Mouse (Mus musculus): ENCODE measurements around the gene Hoga1. TPM values are rescaled to one million over a fixed set of nuclear protein-coding genes. Genes with fewer than 3 reads are reported as not detected.

Hoga1 gene
- not detected in 4 replicates for total RNA-seq (2023; ENCODE audit: inconsistent age)

GRCm38 (mm10) chr19:42045269-42046102, at the start of gene Hoga1:
Hoga1 (plus strand) TSS chr19:42045610.

GRCm38 (mm10) chr19:42035456-42036248, 9.8 kb upstream of the Hoga1 start, which contains the start of gene Ankrd2:
Ankrd2 (plus strand) TSS chr19:42036000.

GRCm38 (mm10) chr19:42051948-42052347, 6.5 kb downstream of the Hoga1 start, which contains the start of gene 4933411K16Rik:
4933411K16Rik (plus strand) TSS chr19:42052248.

GRCm38 (mm10) chr19:42086166-42086565, 40.8 kb downstream of the Hoga1 start, which contains the start of gene Morn4:
Morn4 (minus strand) TSS chr19:42086357.

GRCm38 (mm10) chr19:42089748-42090595, 44.6 kb downstream of the Hoga1 start, which contains the start of gene Pi4k2a:
Pi4k2a (plus strand) TSS chr19:42090470.

Other genes starting within 250 kb of the Hoga1 start
- 3.0 to 3.7 TPM (median 3.3 TPM) in 4 replicates for gene Arhgap19, start 243.6 kb upstream of the Hoga1 start, total RNA-seq (2023; ENCODE audit: inconsistent age)
- gene Frat1, start 215.6 kb upstream of the Hoga1 start, total RNA-seq (2023; ENCODE audit: inconsistent age): 33.1 to 39.4 TPM (median 36.8 TPM) in 4 replicates
- 36.5 to 41.7 TPM (median 38.4 TPM) in 4 replicates for gene Frat2, start 197.5 kb upstream of the Hoga1 start, total RNA-seq (2023; ENCODE audit: inconsistent age)
- 34.8 to 39.3 TPM (median 37.1 TPM) in 4 replicates for gene Rrp12, start 149.4 kb upstream of the Hoga1 start, total RNA-seq (2023; ENCODE audit: inconsistent age)
- gene Pgam1, start 133.7 kb upstream of the Hoga1 start, total RNA-seq (2023; ENCODE audit: inconsistent age): 86.8 to 97.9 TPM (median 93.3 TPM) in 4 replicates
- gene Exosc1, start 112.2 kb upstream of the Hoga1 start, total RNA-seq (2023; ENCODE audit: inconsistent age): 40.0 to 50.6 TPM (median 46.0 TPM) in 4 replicates
- gene Zdhhc16, start 112.1 kb upstream of the Hoga1 start, total RNA-seq (2023; ENCODE audit: inconsistent age): 28.6 to 39.4 TPM (median 35.1 TPM) in 4 replicates
- 67.2 to 95.1 TPM (median 86.5 TPM) in 4 replicates for gene Mms19, start 64.5 kb upstream of the Hoga1 start, total RNA-seq (2023; ENCODE audit: inconsistent age)
- 5.3 to 9.2 TPM (median 6.3 TPM) in 4 replicates for gene Ubtd1, start 63.8 kb upstream of the Hoga1 start, total RNA-seq (2023; ENCODE audit: inconsistent age)
- not detected in 4 replicates for gene Ankrd2, start 9.6 kb upstream of the Hoga1 start, total RNA-seq (2023; ENCODE audit: inconsistent age)
- not detected in 4 replicates for gene 4933411K16Rik, start 6.6 kb downstream of the Hoga1 start, total RNA-seq (2023; ENCODE audit: inconsistent age)
- not detected in 4 replicates for gene Morn4, start 40.7 kb downstream of the Hoga1 start, total RNA-seq (2023; ENCODE audit: inconsistent age)
- gene Pi4k2a, start 44.9 kb downstream of the Hoga1 start, total RNA-seq (2023; ENCODE audit: inconsistent age): 42.6 to 49.7 TPM (median 45.9 TPM) in 4 replicates
- 2.2 to 5.8 TPM (median 3.4 TPM) in 4 replicates for gene Avpi1, start 83.4 kb downstream of the Hoga1 start, total RNA-seq (2023; ENCODE audit: inconsistent age)
- 0.45 to 1.2 TPM (median 0.84 TPM) in 4 replicates for gene Marveld1, start 101.8 kb downstream of the Hoga1 start, total RNA-seq (2023; ENCODE audit: inconsistent age)
- gene Zfyve27, start 118.3 kb downstream of the Hoga1 start, total RNA-seq (2023; ENCODE audit: inconsistent age): 72.1 to 92.5 TPM (median 83.6 TPM) in 4 replicates
- not detected in 4 replicates for gene Sfrp5, start 156.6 kb downstream of the Hoga1 start, total RNA-seq (2023; ENCODE audit: inconsistent age)
- gene Golga7b, start 202.0 kb downstream of the Hoga1 start, total RNA-seq (2023; ENCODE audit: inconsistent age): not detected in 4 replicates